Mouse (Mus musculus) embryonic fibroblast, embryonic 13.5 days (primary cell): ENCODE measurements around the gene Fsd1.

Experiments
- CTCF ChIP-seq: IDR thresholded peaks from 2 replicates; pipeline ENCODE4 v1.5.1; 2011; ENCODE audit warnings: mild to moderate bottlenecking, control low read depth, low read length, moderate library complexity, borderline replicate concordance; ENCODE audit not compliant: insufficient read depth
- POLR2A ChIP-seq: IDR thresholded peaks from 2 replicates; pipeline ENCODE4 v1.6.1; 2011; ENCODE audit warnings: low read depth, mild to moderate bottlenecking, control low read depth, low read length, moderate library complexity

DNA sequence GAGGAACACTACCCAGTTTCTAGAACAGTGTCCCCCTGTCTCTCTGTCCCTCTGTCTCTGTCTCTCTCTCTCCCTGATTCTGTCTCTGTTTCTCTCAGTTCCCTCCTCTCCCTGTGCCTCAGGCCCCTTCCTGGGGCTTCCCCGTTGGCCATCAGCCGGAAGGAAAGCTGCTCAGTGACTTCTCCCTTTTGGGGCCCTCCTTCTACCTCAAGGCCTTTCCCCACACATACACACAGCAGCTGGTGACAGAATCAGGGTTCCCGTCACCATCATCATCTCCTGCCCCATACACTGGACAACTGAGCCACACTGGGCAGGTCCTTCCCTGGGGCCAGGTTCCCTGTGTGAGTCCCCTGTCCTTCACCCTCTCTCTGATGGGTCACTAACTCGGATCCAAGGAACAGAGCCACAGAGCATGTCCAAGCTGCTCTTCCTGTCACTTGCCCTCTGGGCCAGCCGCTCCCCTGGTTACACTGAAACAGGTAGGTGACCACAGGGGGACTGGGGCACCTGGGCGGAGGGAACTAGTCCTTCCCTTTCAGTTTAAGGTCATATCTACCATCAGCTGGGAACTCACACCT is 33.8 kb upstream of the Fsd1 start, which contains the start of gene Ebi3:
- TF ChIP-seq POLR2A (no peak), CTCF (no peak)
